Mouse (Mus musculus) liver, adult 2 months (tissue): ENCODE measurements around the gene Epb41l1. TPM values are rescaled to one million over a fixed set of nuclear protein-coding genes. Genes with fewer than 3 reads are reported as not detected.

Experiments
- DNase-seq: peaks from one replicate; pipeline ENCODE4 v3.0.0-alpha.2; 2011; ENCODE audit warnings: low read depth, low spot score; ENCODE audit errors: extremely low read depth
- H3K27ac ChIP-seq: fragments of 200-500 bp; replicated peaks from 2 replicates; pipeline ENCODE4 v1.5.1; 2012; ENCODE audit warnings: low read depth, mild to moderate bottlenecking, control low read depth, inconsistent platforms, low read length; ENCODE audit not compliant: insufficient read depth
- H3K27me3 ChIP-seq: fragments of 200-500 bp; 2 replicates; pipeline ENCODE4 v1.6.1; 2012; ENCODE audit warnings: mild to moderate bottlenecking, moderate library complexity, low read length, inconsistent platforms; ENCODE audit not compliant: control insufficient read depth, insufficient read depth
- H3K36me3 ChIP-seq: fragments of 200-500 bp; 2 replicates; pipeline ENCODE4 v1.6.1; 2012; ENCODE audit warnings: low read length, inconsistent platforms; ENCODE audit not compliant: control insufficient read depth, insufficient read depth
- H3K4me1 ChIP-seq: fragments of 200-500 bp; 2 replicates; pipeline ENCODE4 v1.6.1; 2011; ENCODE audit warnings: low read length; ENCODE audit not compliant: control insufficient read depth, insufficient read depth
- H3K4me3 ChIP-seq: fragments of 200-500 bp; 2 replicates; pipeline ENCODE4 v1.5.1; 2011; ENCODE audit warnings: low read depth, mild to moderate bottlenecking, control low read depth, low read length, moderate library complexity; ENCODE audit not compliant: insufficient read depth
- H3K79me2 ChIP-seq: fragments of 200-500 bp; 2 replicates; pipeline ENCODE4 v1.6.1; 2012; ENCODE audit warnings: inconsistent platforms, mild to moderate bottlenecking, low read length, moderate library complexity; ENCODE audit not compliant: control insufficient read depth, insufficient read depth
- H3K9ac ChIP-seq: fragments of 200-500 bp; 2 replicates; pipeline ENCODE4 v1.6.1; 2012; ENCODE audit warnings: low read depth, mild to moderate bottlenecking, control low read depth, inconsistent platforms, low read length
- CTCF ChIP-seq: fragments of 200-500 bp; IDR thresholded peaks from 2 replicates; pipeline ENCODE4 v1.5.1; 2011; ENCODE audit warnings: low read depth, low read length, control low read depth
- POLR2A ChIP-seq: fragments of 200-500 bp; IDR thresholded peaks from 2 replicates; pipeline ENCODE4 v1.6.1; 2011; ENCODE audit warnings: low read length, control low read depth; ENCODE audit not compliant: insufficient read depth; ENCODE audit errors: extremely low read depth
- WGBS: fragments of 180-500 bp; shearing (Covaris S2); methylation state at CpG from one replicate; pipeline ENCODE4 v1.1.7; 2018; 5-methylcytosine and 5-hydroxymethylcytosine counted together
- polyA plus RNA-seq: library from polyadenylated mRNA; depleted of rRNA; stranded (reverse); fragments of >200 nt; gene quantifications from 2 replicates; pipeline ENCODE4 v1.2.3, GENCODE M21; 2012
- total RNA-seq: library from RNA; depleted of rRNA; stranded (reverse); fragments of >200 nt; gene quantifications from 2 replicates; pipeline ENCODE4 v1.2.3, GENCODE M21; 2014

Gene Epb41l1
- total and polyA plus RNA-seq, 2 experiments = 1.1 to 1.2 TPM

DNA sequence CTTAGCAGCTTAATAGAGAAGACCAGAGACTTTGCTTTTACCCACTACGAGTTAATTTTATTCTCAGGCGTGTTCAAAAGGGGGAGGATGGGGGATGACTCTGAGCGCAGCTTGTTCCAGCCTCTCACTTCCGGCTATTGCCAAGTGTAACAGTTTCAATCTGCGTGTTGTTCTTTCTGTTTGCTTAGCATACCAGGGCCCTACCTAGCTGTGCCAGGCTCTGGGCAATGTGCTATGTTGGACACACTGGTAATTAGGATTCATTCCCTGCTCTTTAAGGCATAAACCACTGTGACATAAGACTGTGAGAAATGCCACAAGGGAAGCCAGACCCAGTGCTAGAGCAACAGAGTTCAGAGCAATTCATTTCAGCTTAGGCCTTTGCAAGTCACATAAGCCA lies 142.8 kb downstream of the Epb41l1 start:
- DNase-seq = no peak
- TF ChIP-seq CTCF (no peak), POLR2A (no peak)

DNA sequence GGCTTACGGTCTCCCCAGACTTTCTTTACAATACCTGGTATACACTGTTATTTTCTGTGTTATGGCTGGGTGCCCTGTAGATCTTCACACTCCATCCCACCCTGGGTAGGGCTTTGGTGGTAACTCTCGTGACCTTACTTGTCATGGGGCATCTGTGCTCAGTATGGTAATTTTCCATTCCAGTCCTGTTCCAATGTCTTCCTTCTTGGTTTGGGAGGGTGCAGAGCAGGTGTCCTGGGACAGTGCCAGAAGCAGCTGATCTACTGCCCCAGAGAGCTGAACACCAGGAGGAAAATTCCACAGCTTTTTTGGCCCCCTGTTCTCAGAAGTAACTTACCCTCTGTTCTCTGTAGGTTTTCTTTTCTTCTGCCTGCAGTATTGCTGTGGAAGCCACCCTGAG lies 145.8 kb downstream of the Epb41l1 start:
- peaks cover 2% of the 10 kb centered on the region; the same call in 1 of the 2 replicates for H3K4me1 ChIP-seq
- H3K4me3 ChIP-seq = no peak overlapping the region
- 92% methylated on average over 2 of the region's 2 CpGs for WGBS
- no peak overlapping the region for H3K9ac ChIP-seq
- DNase-seq = no peak
- peaks cover 28% of the 10 kb centered on the region for H3K36me3 ChIP-seq
- TF ChIP-seq CTCF = no peak
- no peak for TF ChIP-seq POLR2A
- H3K27me3 ChIP-seq = no peaks in the 10 kb centered on the region
- no peaks in the 10 kb centered on the region for H3K79me2 ChIP-seq
- no peak overlapping the region for H3K27ac ChIP-seq

More for the DNA sequence above, 142.8 kb downstream of the Epb41l1 start:
- no peak overlapping the region for H3K27ac ChIP-seq
- WGBS = 85% methylated on average over 5 of the region's 5 CpGs
- H3K36me3 ChIP-seq = peaks cover 42% of the 10 kb centered on the region
- H3K79me2 ChIP-seq = no peaks in the 10 kb centered on the region
- no peak overlapping the region for H3K9ac ChIP-seq
- H3K27me3 ChIP-seq = no peaks in the 10 kb centered on the region
- peaks cover 2% of the 10 kb centered on the region; the same call in 1 of the 2 replicates for H3K4me1 ChIP-seq
- no peak overlapping the region for H3K4me3 ChIP-seq

DNA sequence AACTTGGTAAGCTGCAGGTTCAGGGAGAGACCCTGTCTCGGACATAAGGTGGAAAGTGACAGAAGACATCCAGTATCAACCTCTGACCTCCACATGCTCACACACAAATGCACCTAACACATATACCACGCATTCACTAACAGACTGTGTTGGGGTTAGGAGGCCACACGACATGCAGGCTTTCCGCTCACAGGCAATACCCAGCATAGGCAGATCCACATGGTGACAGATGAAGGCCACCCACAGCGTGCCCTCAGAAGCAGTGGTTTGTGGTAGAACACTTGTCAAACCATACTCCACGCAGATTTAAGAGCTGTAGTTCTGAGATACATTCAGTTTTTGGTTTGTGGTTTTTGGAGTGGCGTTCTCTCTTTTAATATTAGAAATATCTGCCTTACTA lies 147.9 kb downstream of the Epb41l1 start:
- H3K4me1 ChIP-seq = peaks cover 1% of the 10 kb centered on the region; the same call in 1 of the 2 replicates
- no peaks in the 10 kb centered on the region for H3K27me3 ChIP-seq
- WGBS = 95% methylated on average over 7 of the region's 7 CpGs
- no peak for DNase-seq
- no peak overlapping the region for H3K4me3 ChIP-seq
- H3K36me3 ChIP-seq = peaks cover 22% of the 10 kb centered on the region
- H3K9ac ChIP-seq = no peak overlapping the region
- TF ChIP-seq CTCF (no peak), POLR2A (no peak)
- no peak overlapping the region for H3K27ac ChIP-seq
- H3K79me2 ChIP-seq = no peaks in the 10 kb centered on the region

DNA sequence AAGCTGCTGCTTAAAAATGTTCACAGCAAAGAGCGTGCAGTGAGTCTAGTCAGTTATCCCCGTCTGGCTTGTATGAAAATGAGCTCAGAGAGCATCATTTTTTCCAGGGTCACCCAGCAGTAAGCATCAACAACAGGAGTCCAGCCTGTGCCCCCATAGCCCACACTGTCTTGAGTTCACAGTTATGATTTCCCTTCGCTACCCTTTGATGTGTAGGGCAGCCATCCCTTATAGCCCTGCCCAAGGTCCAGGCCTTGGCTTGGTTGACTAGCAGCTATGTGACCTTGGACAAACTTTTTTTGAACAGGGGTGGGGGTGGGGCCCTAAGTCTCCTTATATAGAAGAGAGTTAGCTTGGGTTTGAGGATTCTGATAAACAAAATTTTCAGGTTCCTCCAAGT lies 148.6 kb downstream of the Epb41l1 start:
- Histone ChIP-seq H3K4me1 (no peaks in the 10 kb centered on the region), H3K27ac (no peak overlapping the region), H3K9ac (no peak overlapping the region), H3K27me3 (no peaks in the 10 kb centered on the region), H3K36me3 (peaks cover 19% of the 10 kb centered on the region), H3K79me2 (no peaks in the 10 kb centered on the region), H3K4me3 (no peak overlapping the region)
- WGBS = 91% methylated on average over 3 of the region's 3 CpGs
- no peak for DNase-seq
- no peak for TF ChIP-seq POLR2A

DNA sequence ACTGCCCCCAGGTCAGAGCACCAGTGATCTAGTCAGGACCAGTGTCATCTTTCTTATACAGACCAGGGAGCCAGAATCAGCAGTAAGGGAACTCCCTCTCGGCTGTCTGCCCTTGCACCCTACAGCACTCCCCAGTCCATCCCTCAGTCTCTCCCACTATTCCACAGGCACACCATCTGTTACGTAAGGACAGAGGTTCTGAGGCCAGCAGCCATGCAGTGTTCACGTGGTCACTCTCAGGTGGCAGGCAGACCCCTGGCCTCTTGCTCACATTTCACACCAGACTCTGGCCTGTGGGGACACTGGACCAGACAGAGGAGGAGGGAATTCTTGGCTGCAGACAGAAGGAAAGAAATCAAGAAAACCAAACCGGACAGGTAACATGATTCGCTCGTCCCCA lies 150.8 kb downstream of the Epb41l1 start:
- Histone ChIP-seq H3K9ac (no peak overlapping the region), H3K4me1 (no peaks in the 10 kb centered on the region), H3K79me2 (no peaks in the 10 kb centered on the region), H3K36me3 (peaks cover 14% of the 10 kb centered on the region), H3K27me3 (no peaks in the 10 kb centered on the region), H3K4me3 (no peak overlapping the region), H3K27ac (no peak overlapping the region)
- peak; percentile 64 for DNase-seq
- TF ChIP-seq CTCF (no peak), POLR2A (no peak)
- 67% methylated on average over 6 of the region's 6 CpGs for WGBS

DNA sequence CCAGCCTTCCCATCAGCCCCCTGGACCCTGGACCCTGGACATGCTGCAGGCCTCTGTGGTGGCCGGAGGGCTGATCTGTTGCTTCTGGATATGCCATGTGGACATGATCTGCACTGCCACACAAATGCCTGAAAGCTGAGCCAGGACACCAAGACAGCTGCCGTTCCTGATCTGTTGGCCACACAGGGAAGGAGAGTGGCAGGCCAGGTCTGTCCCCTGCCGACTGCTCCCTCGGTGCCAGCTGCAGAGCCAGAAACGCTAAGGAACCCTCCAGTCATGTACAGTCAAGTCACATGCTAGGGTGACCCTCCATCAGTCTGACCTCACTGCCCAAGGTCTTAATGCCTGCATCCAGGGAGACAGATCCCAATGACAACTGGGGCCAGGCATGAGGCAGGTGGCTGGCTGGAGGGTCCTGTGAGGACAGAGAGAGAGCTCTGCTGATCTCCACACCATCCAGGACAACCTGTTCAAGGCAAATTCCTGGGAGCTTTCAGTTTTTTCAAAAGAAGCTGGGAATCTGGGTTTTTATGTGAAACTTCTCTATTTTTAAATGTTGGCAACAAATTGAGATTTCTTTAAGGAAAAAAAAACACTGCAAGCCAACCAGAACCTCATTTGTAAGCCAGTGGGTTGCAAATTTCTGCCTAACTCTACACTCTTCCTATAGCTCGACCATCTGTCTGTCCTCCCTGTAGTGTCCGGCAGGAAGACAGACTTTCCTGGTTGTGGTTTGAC lies 156.3 kb downstream of the Epb41l1 start:
- no peak overlapping the region for H3K27ac ChIP-seq
- H3K27me3 ChIP-seq = no peaks in the 10 kb centered on the region
- H3K4me1 ChIP-seq = no peaks in the 10 kb centered on the region
- TF ChIP-seq CTCF (no peak), POLR2A (no peak)
- no peaks in the 10 kb centered on the region for H3K36me3 ChIP-seq
- no peak for DNase-seq
- 83% methylated on average over 7 of the region's 7 CpGs for WGBS
- no peak overlapping the region for H3K4me3 ChIP-seq
- H3K9ac ChIP-seq = no peak overlapping the region
- no peaks in the 10 kb centered on the region for H3K79me2 ChIP-seq
